Mouse (Mus musculus) left cerebral cortex, adult 9 months (tissue): ENCODE measurements at regions not wholly inside any gene's neighbourhood (a gene's known extent, or its start where the extent isn't known, plus 50 kb on each side); places are given as distances from the start of the nearest gene placed in this dataset.
A peak's percentile ranks its signal among the peaks of the same experiment; 100 is the strongest.

ENCODE experiments used
- DNase-seq, 2 experiments: peaks; one replicate each; pipeline ENCODE4 v3.0.0; 2022; ENCODE audit warnings: low spot score in 2 of 2

GRCm38 (mm10) chr8:101020088-101020487, 1603.8 kb upstream of the Cdh8 start:
- DNase-seq = peak in 1 of 2 experiments; percentile 5
